Mouse (Mus musculus) hindbrain, embryonic 13.5 days (tissue): Measurements from ENCODE around the gene Alg2. TPM values are rescaled to one million over a fixed set of nuclear protein-coding genes. Genes with fewer than 3 reads are reported as not detected.

Experiments
- ATAC-seq: fragments of 200-750 bp; cut with Nextera tagmentation; 2 replicates; pipeline ENCODE4 v1.8.0; 2017; ENCODE audit warnings: moderate TSS enrichment; ENCODE audit not compliant: low FRiP score
- H3K27ac ChIP-seq: fragments of 300-500 bp; sonication (generic); 2 replicates; pipeline ENCODE4 v1.5.1; 2015; ENCODE audit warnings: inconsistent platforms, mild to moderate bottlenecking, moderate library complexity
- H3K27me3 ChIP-seq: fragments of 300-500 bp; sonication (generic); 2 replicates; pipeline ENCODE4 v1.6.1; 2015; ENCODE audit warnings: mild to moderate bottlenecking, inconsistent platforms
- H3K36me3 ChIP-seq: fragments of 300-500 bp; sonication (generic); 2 replicates; pipeline ENCODE4 v1.6.1; 2015; ENCODE audit warnings: mild to moderate bottlenecking, inconsistent platforms
- H3K4me1 ChIP-seq: fragments of 300-500 bp; sonication (generic); replicated peaks from 2 replicates; pipeline ENCODE4 v1.6.1; 2015; ENCODE audit warnings: inconsistent platforms
- H3K4me2 ChIP-seq: fragments of 300-500 bp; sonication (generic); 2 replicates; pipeline ENCODE4 v1.6.1; 2015; ENCODE audit warnings: inconsistent platforms, mild to moderate bottlenecking, moderate library complexity
- H3K4me3 ChIP-seq: fragments of 300-500 bp; sonication (generic); 2 replicates; pipeline ENCODE4 v1.5.1; 2015; ENCODE audit warnings: mild to moderate bottlenecking, inconsistent platforms
- H3K9ac ChIP-seq: fragments of 300-500 bp; sonication (generic); 2 replicates; pipeline ENCODE4 v1.6.1; 2015; ENCODE audit warnings: mild to moderate bottlenecking, inconsistent platforms
- H3K9me3 ChIP-seq: fragments of 300-500 bp; sonication (generic); 2 replicates; pipeline ENCODE4 v1.6.1; 2016; ENCODE audit warnings: inconsistent platforms
- WGBS: fragments of 180-500 bp; shearing (Covaris S2); methylation state at CpG from one replicate; pipeline ENCODE4 v1.1.7; 2015; 5-methylcytosine and 5-hydroxymethylcytosine counted together
- polyA plus RNA-seq: library from polyadenylated mRNA; unstranded; fragments of >200 nt; fragmentation: Nextera tagmentation; extraction: Ambion mirVana; gene quantifications from 2 replicates; pipeline ENCODE4 v1.2.1, GENCODE M21; 2015

Alg2 gene
- polyA plus RNA-seq, 1 experiment from 2014 or later: 299 TPM

DNA sequence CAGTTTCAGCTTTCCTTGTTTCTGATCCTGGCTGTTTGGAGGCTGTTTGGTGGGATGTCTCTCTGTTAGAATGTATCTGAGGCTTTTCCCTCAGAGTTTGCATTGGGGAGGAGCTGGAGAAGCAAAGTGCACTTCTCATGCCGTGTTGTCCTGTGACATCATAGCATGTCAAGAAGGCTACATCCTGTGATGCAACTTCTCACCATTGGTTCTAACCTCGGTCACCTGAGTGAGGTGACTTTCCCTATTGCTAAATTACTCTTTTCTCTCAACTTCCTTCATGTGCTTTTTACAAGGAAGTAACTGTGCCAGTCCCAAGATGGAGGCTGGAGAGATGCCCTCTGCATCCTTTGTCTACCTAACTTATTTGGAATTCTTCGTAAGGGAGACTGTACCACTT, 25.6 kb downstream of the Alg2 start:
- no peak for ATAC-seq
- Histone ChIP-seq H3K4me3 (no peak overlapping the region), H3K27ac (no peak overlapping the region), H3K36me3 (no peaks in the 10 kb centered on the region), H3K4me2 (no peak overlapping the region), H3K27me3 (no peaks in the 10 kb centered on the region), H3K9ac (no peak overlapping the region), H3K9me3 (no peaks in the 10 kb centered on the region), H3K4me1 (peaks cover 12% of the 10 kb centered on the region)
- 85% methylated on average over 3 of the region's 3 CpGs for WGBS

DNA sequence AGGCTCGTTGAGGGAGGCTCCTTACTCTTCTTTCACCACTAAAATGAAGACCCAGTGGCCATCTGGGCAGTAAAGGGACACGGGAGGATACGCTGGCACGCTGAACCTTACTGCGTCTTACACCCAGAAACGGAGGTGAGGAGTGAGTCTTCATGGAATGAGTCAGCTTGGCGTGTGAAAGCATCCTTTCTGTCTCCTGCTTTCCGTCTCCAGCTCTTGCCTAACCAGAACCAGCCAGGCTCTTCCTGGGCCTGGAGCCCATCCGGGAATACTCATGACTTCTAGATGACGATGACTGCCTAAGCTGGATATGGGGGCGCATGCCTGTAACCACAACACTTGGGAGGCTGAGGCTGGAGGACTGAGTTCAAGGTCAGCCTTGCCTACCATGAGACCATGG, 33.2 kb downstream of the Alg2 start:
- no peak overlapping the region for H3K27ac ChIP-seq
- ATAC-seq: no peak
- peaks cover 38% of the 10 kb centered on the region for H3K4me1 ChIP-seq
- 90% methylated on average over 11 of the region's 11 CpGs for WGBS
- H3K36me3 ChIP-seq: no peaks in the 10 kb centered on the region
- no peak overlapping the region for H3K4me3 ChIP-seq
- H3K9ac ChIP-seq: no peak overlapping the region
- no peaks in the 10 kb centered on the region for H3K9me3 ChIP-seq
- no peak overlapping the region for H3K4me2 ChIP-seq
- no peaks in the 10 kb centered on the region; the same call in 1 of the 2 replicates for H3K27me3 ChIP-seq

DNA sequence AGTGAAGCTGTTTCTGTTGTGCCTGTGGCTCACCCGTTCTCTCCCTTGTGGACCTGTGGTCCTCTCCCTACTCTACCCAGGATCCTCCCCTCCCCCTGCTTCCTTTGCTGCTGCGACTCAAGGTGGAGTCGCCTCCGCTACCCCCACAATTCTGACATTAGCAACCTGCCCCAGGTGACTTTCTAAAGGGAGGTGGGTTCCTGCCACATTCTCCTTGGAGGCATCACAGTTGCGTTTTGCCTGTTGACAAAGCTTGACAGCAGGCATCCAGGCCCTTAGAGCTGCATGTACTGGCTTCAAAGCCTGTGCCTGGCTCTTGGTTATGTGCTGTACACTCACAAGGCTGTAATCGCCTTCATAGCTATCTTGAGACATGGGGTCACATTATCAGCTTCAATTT, 35.2 kb downstream of the Alg2 start:
- no peaks in the 10 kb centered on the region; the same call in 1 of the 2 replicates for H3K27me3 ChIP-seq
- no peak overlapping the region for H3K4me2 ChIP-seq
- H3K9me3 ChIP-seq: no peaks in the 10 kb centered on the region
- WGBS: 77% methylated on average over 6 of the region's 6 CpGs
- no peak overlapping the region for H3K4me3 ChIP-seq
- H3K9ac ChIP-seq: no peak overlapping the region; the same call in 1 of the 2 replicates
- H3K27ac ChIP-seq: peak overlapping the region; percentile 89
- peaks cover 56% of the 10 kb centered on the region for H3K4me1 ChIP-seq
- H3K36me3 ChIP-seq: no peaks in the 10 kb centered on the region
- no peak for ATAC-seq

- Histone ChIP-seq H3K9me3 (no peaks in the 10 kb centered on the region), H3K4me3 (peak overlapping the region; percentile 43)
- ATAC-seq: peak; percentile 85
These were observed 36.5 kb downstream of the Alg2 start for GRCm38 (mm10) chr4:47437365-47438340.

GRCm38 (mm10) chr4:47435566-47436360, 38.4 kb downstream of the Alg2 start:
- Histone ChIP-seq H3K9me3 (no peaks in the 10 kb centered on the region), H3K36me3 (no peaks in the 10 kb centered on the region), H3K27me3 (no peaks in the 10 kb centered on the region; the same call in 1 of the 2 replicates), H3K4me2 (0 out of 2 replicates have a peak overlapping the region, but pooled peaks have one; percentile 1), H3K4me3 (no peak overlapping the region), H3K27ac (peak overlapping the region; percentile 89; the same call in 1 of the 2 replicates), H3K4me1 (peaks cover 60% of the 10 kb centered on the region), H3K9ac (no peak overlapping the region)
- no peak for ATAC-seq
- WGBS: 59% methylated on average over 28 of the region's 28 CpGs

More at GRCm38 (mm10) chr4:47437365-47438340, 36.5 kb downstream of the Alg2 start:
- H3K27me3 ChIP-seq: no peaks in the 10 kb centered on the region; the same call in 1 of the 2 replicates
- no peaks in the 10 kb centered on the region for H3K36me3 ChIP-seq
- H3K27ac ChIP-seq: peak overlapping the region; percentile 89
- peaks cover 60% of the 10 kb centered on the region for H3K4me1 ChIP-seq
- H3K4me2 ChIP-seq: peak overlapping the region; percentile 72
- peak overlapping the region; percentile 78 for H3K9ac ChIP-seq
- under 1% methylated on average over 33 of the region's 33 CpGs for WGBS

- WGBS: 75% methylated on average over 12 of the region's 12 CpGs
- no peaks in the 10 kb centered on the region for H3K36me3 ChIP-seq
- H3K4me2 ChIP-seq: no peak overlapping the region
- H3K27me3 ChIP-seq: no peaks in the 10 kb centered on the region; the same call in 1 of the 2 replicates
- no peak for ATAC-seq
- no peak overlapping the region for H3K4me3 ChIP-seq
- peaks cover 57% of the 10 kb centered on the region for H3K4me1 ChIP-seq
- H3K27ac ChIP-seq: no peak overlapping the region
- H3K9me3 ChIP-seq: no peaks in the 10 kb centered on the region
- no peak overlapping the region for H3K9ac ChIP-seq
These were observed 39.0 kb downstream of the Alg2 start for GRCm38 (mm10) chr4:47435131-47435530.

DNA sequence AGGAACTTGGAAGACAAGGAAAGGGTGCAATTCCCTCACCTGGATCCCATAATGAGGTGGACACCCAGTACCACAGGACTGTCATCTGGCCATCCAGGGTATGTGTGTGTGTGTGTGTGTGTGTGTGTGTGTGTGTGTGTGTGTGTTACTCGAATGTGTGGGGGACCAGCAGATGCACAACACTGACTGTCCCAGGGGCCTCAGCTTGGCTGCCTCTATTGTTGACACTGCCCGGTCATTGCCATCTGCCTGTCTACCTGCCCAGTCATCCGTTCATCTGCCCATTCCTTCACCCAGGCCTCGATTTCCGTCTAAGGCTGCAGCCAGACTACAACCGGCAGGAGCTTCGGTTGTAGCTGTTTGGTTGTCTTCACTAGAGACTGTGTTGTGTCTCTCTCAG, 41.4 kb downstream of the Alg2 start:
- Histone ChIP-seq H3K9ac (no peak overlapping the region), H3K27ac (no peak overlapping the region), H3K4me1 (peaks cover 40% of the 10 kb centered on the region), H3K27me3 (0 out of 2 replicates have a peak, but pooled peaks cover 5% of the 10 kb centered on the region), H3K9me3 (no peaks in the 10 kb centered on the region), H3K36me3 (no peaks in the 10 kb centered on the region), H3K4me2 (no peak overlapping the region), H3K4me3 (no peak overlapping the region)
- no peak for ATAC-seq
- WGBS: 66% methylated on average over 7 of the region's 7 CpGs

DNA sequence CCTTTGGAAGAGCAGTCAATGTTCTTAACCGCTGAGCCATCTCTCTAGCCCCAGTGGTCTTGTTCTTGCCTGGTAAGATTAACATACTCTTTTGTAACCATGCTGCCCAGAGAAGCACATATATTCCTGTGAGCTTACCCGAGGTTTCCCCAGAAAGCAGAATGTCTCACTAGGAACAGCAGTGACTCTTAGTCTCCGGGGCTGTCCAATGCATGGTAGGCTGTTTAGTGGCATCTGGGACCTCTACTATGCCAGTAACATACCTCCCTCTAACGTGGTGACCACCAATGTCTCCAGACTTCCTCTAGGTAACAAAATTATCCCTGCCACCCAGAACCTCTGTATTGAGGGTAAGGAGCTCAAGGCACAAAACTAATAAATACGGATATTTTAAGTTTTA, 43.1 kb downstream of the Alg2 start:
- 0 out of 2 replicates have a peak, but pooled peaks cover 11% of the 10 kb centered on the region for H3K27me3 ChIP-seq
- peaks cover 23% of the 10 kb centered on the region for H3K4me1 ChIP-seq
- no peak overlapping the region for H3K4me2 ChIP-seq
- no peaks in the 10 kb centered on the region for H3K36me3 ChIP-seq
- H3K9me3 ChIP-seq: no peaks in the 10 kb centered on the region
- H3K27ac ChIP-seq: no peak overlapping the region
- 92% methylated on average over 5 of the region's 5 CpGs for WGBS
- H3K9ac ChIP-seq: no peak overlapping the region
- ATAC-seq: no peak
- H3K4me3 ChIP-seq: no peak overlapping the region

DNA sequence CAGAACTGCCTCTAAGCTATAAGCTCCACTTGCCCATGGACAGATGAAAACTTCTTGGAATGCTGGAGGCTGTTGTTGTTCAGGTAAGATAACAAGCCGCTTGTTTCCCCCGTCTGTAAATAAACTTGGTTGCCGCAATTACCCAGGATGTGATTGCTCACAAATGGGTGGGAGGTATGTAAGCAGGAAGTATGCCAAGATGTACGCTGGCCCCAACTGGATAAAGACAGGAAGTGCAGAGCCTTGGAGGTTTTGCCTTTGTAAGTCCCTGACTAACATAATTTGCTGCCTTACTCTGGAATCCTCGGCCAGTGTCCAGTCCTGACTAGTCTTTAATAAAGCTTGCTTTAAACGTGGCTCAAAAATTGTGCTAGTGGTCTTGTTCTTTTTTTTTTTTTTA, 43.6 kb downstream of the Alg2 start:
- H3K36me3 ChIP-seq: no peaks in the 10 kb centered on the region
- 0 out of 2 replicates have a peak, but pooled peaks cover 11% of the 10 kb centered on the region for H3K27me3 ChIP-seq
- H3K9me3 ChIP-seq: no peaks in the 10 kb centered on the region
- 83% methylated on average over 6 of the region's 6 CpGs for WGBS
- H3K4me3 ChIP-seq: no peak overlapping the region
- H3K9ac ChIP-seq: no peak overlapping the region
- H3K27ac ChIP-seq: no peak overlapping the region
- no peak for ATAC-seq
- no peak overlapping the region for H3K4me2 ChIP-seq
- H3K4me1 ChIP-seq: peaks cover 19% of the 10 kb centered on the region

DNA sequence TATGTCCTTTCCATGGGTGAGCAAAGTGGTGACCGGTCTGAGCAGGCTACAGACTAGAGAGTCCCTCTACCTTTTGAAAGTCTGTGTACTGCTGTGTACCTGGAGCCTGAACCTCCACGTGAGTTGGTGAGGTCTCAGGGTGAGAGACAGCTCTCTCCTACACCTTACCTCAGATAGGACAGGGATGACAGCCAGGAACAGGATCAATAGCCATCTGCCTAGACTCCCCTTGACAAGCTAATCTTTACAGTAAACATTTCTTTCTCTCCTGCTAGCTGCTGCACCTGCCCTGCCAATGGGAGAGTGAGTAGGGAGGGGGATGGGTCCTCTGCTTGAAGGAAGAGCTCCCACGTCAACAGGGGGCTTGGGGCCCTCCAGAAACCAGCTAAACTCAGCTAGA, 46.5 kb downstream of the Alg2 start:
- no peak overlapping the region for H3K9ac ChIP-seq

DNA sequence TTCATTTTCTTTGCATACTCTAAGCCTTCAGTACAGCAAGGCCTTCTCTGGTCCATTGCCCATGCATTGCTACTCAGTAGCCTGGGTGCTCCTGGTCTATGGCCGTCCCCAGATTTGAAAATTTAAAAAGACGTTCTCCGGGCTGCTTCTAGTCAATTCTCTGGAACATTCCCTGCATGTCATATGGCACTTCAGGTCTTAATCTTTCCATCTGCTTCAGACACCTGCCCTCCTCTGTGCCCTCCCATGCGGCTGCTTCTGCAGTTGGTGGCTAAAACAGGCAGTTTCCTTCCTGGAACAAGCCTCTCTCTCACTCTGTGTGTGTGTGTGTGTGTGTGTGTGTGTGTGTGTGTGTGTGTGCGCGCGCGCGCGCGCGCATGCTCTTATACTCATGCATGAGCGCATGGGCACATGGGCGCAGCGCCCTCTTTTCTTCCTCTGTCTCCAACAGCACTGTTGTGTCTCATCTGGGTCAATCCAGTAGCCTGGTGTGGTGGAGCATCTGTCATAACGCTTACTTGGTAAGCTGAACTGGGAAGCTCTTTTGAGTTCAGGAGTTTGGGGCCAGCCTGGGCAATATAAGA, 48.8 kb downstream of the Alg2 start:
- WGBS: 90% methylated on average over 15 of the region's 16 CpGs
- no peaks in the 10 kb centered on the region for H3K36me3 ChIP-seq
- peaks cover 27% of the 10 kb centered on the region for H3K4me1 ChIP-seq
- H3K9me3 ChIP-seq: no peaks in the 10 kb centered on the region
- no peak overlapping the region for H3K9ac ChIP-seq
- ATAC-seq: no peak
- no peak overlapping the region for H3K27ac ChIP-seq
- H3K4me3 ChIP-seq: no peak overlapping the region
- 0 out of 2 replicates have a peak, but pooled peaks cover 11% of the 10 kb centered on the region for H3K27me3 ChIP-seq
- H3K4me2 ChIP-seq: no peak overlapping the region

More for the DNA sequence above, 46.5 kb downstream of the Alg2 start:
- H3K4me3 ChIP-seq: no peak overlapping the region
- no peaks in the 10 kb centered on the region for H3K36me3 ChIP-seq
- no peak overlapping the region for H3K4me2 ChIP-seq
- 0 out of 2 replicates have a peak, but pooled peaks cover 11% of the 10 kb centered on the region for H3K27me3 ChIP-seq
- H3K4me1 ChIP-seq: peaks cover 21% of the 10 kb centered on the region
- no peak overlapping the region for H3K27ac ChIP-seq
- ATAC-seq: no peak
- H3K9me3 ChIP-seq: no peaks in the 10 kb centered on the region
- 77% methylated on average over 3 of the region's 3 CpGs for WGBS

DNA sequence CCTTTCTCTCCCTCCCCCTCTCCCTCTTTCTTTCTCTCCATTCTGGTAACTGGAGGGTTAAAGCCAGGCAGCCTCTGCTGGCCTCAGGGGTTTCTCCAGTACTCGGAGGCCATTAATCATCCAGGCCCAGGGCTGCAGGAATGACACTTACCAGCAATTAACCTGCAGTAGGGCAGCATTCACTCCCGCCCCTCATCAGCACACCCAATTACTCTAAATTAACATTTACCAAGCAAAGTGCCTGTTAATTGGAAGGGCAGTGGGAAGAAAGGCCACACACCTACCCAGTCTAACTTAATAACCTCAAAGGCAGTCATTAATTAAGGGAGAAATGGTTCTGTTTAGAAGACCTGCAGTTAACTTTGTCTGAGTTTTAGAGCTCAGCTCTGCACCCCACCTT, 49.8 kb downstream of the Alg2 start:
- Histone ChIP-seq H3K9me3 (no peaks in the 10 kb centered on the region), H3K9ac (no peak overlapping the region), H3K4me3 (no peak overlapping the region), H3K36me3 (no peaks in the 10 kb centered on the region), H3K27ac (no peak overlapping the region), H3K4me1 (peaks cover 32% of the 10 kb centered on the region), H3K4me2 (no peak overlapping the region), H3K27me3 (0 out of 2 replicates have a peak, but pooled peaks cover 11% of the 10 kb centered on the region)
- ATAC-seq: peak; percentile 52; the same call in 1 of the 2 replicates
- WGBS: 8% methylated on average over 2 of the region's 2 CpGs
